Mouse (Mus musculus): ENCODE results near the gene Dirc2.

Gene Dirc2

GRCm38 (mm10) chr16:35768785-35769642 is at the start of gene Dirc2:
Gene Dirc2 (minus strand): TSS chr16:35769356.
- DNase-seq (ENCODE audit: low read depth, low spot score) = peak; percentile 71

- DNase-seq (ENCODE audit: low read depth, low spot score) = peak; percentile 87
Measured at GRCm38 (mm10) chr16:35817255-35818089, 48.3 kb upstream of the Dirc2 start.

GRCm38 (mm10) chr16:35813119-35813518 is 44.0 kb upstream of the Dirc2 start:
- peak; percentile 31 for DNase-seq (ENCODE audit: low read depth, low spot score)

- DNase-seq (ENCODE audit: low read depth, low spot score) = no peak
Measured at GRCm38 (mm10) chr16:35808838-35809237, 39.7 kb upstream of the Dirc2 start.

- no peak for DNase-seq (ENCODE audit: low read depth, low spot score)
Measured at GRCm38 (mm10) chr16:35807663-35807992, 38.5 kb upstream of the Dirc2 start.

GRCm38 (mm10) chr16:35806973-35807662 is 38.0 kb upstream of the Dirc2 start:
- no peak for DNase-seq (ENCODE audit: low read depth, low spot score)

GRCm38 (mm10) chr16:35803723-35804122 is 34.6 kb upstream of the Dirc2 start:
- no peak for DNase-seq (ENCODE audit: low read depth, low spot score)

GRCm38 (mm10) chr16:35802163-35802562 is 33.0 kb upstream of the Dirc2 start:
- DNase-seq (ENCODE audit: low read depth, low spot score) = no peak

GRCm38 (mm10) chr16:35791962-35792521 is 22.9 kb upstream of the Dirc2 start:
- no peak for DNase-seq (ENCODE audit: low read depth, low spot score)

- no peak for DNase-seq (ENCODE audit: low read depth, low spot score)
Measured at GRCm38 (mm10) chr16:35788330-35788729, 19.2 kb upstream of the Dirc2 start.

GRCm38 (mm10) chr16:35787568-35788189 is 18.5 kb upstream of the Dirc2 start:
- DNase-seq (ENCODE audit: low read depth, low spot score) = no peak

- no peak for DNase-seq (ENCODE audit: low read depth, low spot score)
Measured at GRCm38 (mm10) chr16:35787163-35787562, 18.0 kb upstream of the Dirc2 start.

GRCm38 (mm10) chr16:35784134-35784725 is 15.1 kb upstream of the Dirc2 start:
- no peak for DNase-seq (ENCODE audit: low read depth, low spot score)

- no peak for DNase-seq (ENCODE audit: low read depth, low spot score)
Measured at GRCm38 (mm10) chr16:35783207-35783573, 14.0 kb upstream of the Dirc2 start.

- DNase-seq (ENCODE audit: low read depth, low spot score) = no peak
Measured at GRCm38 (mm10) chr16:35782451-35783206, 13.5 kb upstream of the Dirc2 start.

- DNase-seq (ENCODE audit: low read depth, low spot score) = no peak
Measured at GRCm38 (mm10) chr16:35781651-35782050, 12.5 kb upstream of the Dirc2 start.

- no peak for DNase-seq (ENCODE audit: low read depth, low spot score)
Measured at GRCm38 (mm10) chr16:35781096-35781495, 11.9 kb upstream of the Dirc2 start.

GRCm38 (mm10) chr16:35779681-35780080 is 10.5 kb upstream of the Dirc2 start:
- DNase-seq (ENCODE audit: low read depth, low spot score) = no peak

GRCm38 (mm10) chr16:35777768-35778167 is 8.6 kb upstream of the Dirc2 start:
- DNase-seq (ENCODE audit: low read depth, low spot score) = no peak

GRCm38 (mm10) chr16:35776737-35777136 is 7.6 kb upstream of the Dirc2 start:
- DNase-seq (ENCODE audit: low read depth, low spot score) = no peak

Data from 3T3-L1 (cell line).